Mouse (Mus musculus): ENCODE results near the gene Man2b1.

GRCm38 (mm10) chr8:85081216-85081555 lies 1.9 kb upstream of the Man2b1 start, which contains the start of gene Wdr83:
- TF ChIP-seq CEBPB (IDR thresholded peaks at IDR 0.05; ENCODE audit: insufficient read depth, poor library complexity, severe bottlenecking) (no peak), POLR2A (IDR thresholded peaks at IDR 0.05; ENCODE audit: insufficient read length, low read depth) (no peak), E2F4 (IDR thresholded peaks at IDR 0.05; ENCODE audit: insufficient read depth) (no peak), TCF12 (IDR thresholded peaks at IDR 0.05; ENCODE audit: insufficient read depth, poor library complexity, severe bottlenecking) (no peak), MYOD1 (IDR thresholded peaks at IDR 0.05; ENCODE audit: control insufficient read depth in 1 of 3, insufficient read length in 2 of 3, low read depth in 2 of 3) (no peak), MYOG (IDR thresholded peaks at IDR 0.05; ENCODE audit: control insufficient read depth in 1 of 3, insufficient read depth in 1 of 3, insufficient read length in 2 of 3, low read depth in 2 of 3) (no peak), MAX (IDR thresholded peaks at IDR 0.05; ENCODE audit: low read depth) (no peak), USF1 (IDR thresholded peaks at IDR 0.05; ENCODE audit: low read depth) (no peak), POLR2AphosphoS2 (IDR thresholded peaks at IDR 0.05; ENCODE audit: insufficient read length, low read depth) (no peak), TCF3 (IDR thresholded peaks at IDR 0.05; ENCODE audit: insufficient read length, low read depth) (no peak)

All from myocyte (in vitro differentiated cells).